Mouse (Mus musculus) heart, postnatal 25 days (tissue): Measurements from ENCODE around the gene Arhgef19. TPM values are rescaled to one million over a fixed set of nuclear protein-coding genes. Genes with fewer than 3 reads are reported as not detected.

Source experiments
- DNase-seq: peaks from one replicate; pipeline ENCODE4 v3.0.0; 2022; ENCODE audit warnings: low spot score
- intact Hi-C: fragments of 180-260 bp; cut with DNase I; formaldehyde crosslinking; loops from one replicate; pipeline ENCODE4 v1.15.1; 2025
- total RNA-seq, 2 experiments: library from RNA; stranded (reverse); gene quantifications; 2 replicates each; pipeline ENCODE4 v1.2.3; 2021

The Arhgef19 gene
- total RNA-seq, 2 experiments from 2014 or later = 28.5 to 36.4 TPM

DNA sequence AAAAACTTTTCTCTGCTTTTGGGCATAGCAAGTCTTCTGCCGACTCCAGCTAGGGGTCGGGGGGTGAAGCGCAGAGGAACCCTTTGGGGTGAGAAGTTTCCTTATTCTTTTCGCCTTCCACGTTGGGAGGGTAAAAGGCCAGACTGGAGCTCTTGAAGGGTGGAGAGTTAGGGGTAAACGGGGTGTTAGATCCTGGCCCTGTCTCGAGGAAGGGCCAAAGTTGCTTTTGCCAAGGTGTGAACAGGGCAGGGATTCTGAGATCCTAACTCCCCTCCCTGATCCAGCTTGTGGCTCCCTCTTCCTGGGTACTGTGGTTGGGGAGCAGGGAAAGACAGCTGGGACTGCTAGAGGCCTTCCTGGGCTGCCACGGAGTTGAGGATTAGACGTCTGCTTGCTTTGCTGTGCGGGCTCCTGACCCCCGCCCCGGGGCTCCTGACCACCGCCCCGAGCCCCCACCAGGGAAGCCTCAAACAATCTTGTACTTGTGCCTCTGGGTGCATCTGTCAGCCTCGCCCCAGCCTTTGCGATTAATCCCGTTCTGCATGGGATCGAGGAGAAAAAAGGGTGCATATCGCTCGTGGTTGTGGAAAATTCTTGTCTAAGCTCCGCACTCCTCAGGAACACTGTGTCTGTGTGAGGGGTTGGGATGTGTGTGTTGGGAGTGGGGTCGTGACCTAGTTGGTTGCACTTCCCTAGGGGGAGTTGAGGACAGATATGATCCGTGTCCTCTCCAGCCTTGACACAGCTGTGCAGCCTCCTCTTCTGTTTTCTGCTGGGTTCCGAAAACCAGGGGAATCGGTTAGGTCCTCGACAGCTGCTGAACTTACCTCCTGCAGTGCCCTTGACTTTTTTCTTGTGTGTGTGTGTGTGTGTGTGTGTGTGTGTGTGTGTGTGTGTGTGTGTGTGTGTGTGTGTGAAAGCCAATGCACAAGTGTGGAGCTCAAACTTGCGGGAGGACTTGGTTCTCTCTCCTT lies 63.4 kb downstream of the Arhgef19 start:
- intact Hi-C loops = no loop called here
- no peak for DNase-seq

DNA sequence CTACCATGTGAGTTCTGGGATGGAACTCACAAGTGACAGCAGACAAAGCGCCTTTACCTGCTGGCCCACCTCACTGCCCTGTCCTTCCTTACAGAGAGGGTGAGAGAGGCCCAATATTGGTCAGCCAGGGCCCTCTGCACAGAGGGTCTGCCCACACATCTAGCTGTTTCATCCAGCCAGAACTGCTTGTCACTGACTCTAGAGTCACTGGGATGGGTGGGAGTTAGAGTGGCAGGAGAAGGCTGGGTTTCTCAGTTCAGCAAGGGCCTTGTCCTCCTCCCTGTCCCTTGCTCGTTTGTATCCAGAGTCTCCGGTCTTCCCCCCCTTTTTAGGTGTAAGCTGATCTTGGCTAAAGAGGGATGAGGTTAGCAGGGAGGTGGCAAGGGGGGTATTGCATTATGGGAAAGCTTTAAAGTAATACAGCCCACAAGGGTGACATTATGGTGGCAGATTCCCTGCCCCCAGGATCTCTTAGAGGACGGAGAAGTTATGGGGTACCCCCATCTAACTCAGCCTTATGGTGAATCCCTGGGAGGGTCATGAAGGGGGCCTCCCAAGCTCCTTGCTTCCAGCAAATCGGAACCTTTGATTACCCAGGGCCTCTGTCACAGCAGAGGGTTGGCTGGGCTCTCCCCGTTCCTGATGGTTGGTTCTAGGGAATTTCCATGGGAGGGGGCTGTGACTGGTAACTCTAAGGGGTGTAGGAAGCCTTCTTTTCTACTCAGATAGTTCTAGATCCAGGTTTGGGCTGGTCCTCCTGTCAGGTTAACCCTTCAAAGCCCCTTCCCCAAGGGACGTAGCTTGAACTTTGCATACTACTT lies 64.3 kb downstream of the Arhgef19 start:
- DNase-seq = no peak
- intact Hi-C loops = no loop called here

DNA sequence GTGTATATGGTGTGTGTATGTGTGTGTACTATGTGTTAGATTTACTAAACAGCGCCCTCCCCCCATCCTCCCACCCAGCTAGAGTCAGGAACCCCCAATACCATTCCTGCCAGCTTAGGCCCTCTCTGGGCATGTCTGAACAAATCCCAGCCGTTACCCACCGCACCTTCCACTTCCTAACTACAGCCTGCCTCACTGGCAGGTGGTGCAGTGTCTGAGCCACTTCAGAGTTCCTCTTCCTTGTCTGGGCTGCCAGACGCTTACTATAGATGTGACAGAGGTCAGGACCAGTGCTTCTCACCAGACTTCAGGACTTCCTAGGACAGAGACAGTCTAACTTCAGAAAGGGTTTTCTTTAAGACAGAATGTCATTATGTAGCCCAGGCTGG lies 64.9 kb downstream of the Arhgef19 start:
- no peak for DNase-seq
- intact Hi-C loops = no loop called here

DNA sequence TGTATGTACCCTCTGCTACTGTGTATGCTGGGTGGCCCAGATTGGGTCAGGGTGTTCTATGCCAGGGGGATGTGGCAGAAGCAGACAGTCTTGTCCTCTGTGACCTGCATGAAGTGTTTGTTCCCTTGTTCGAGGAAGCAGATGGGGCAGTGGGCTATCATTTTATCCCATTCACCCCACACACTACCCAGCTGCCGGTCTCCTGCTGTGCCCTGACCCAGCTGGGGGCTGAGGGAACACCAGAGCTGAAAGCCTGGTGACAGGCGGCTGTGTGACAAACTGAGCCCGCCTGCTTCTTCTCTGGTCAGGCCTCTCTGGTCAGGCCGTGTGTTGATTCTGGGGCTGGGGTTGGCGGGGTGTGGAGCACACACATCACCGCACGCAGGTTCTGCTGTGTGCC lies 66.8 kb downstream of the Arhgef19 start:
- intact Hi-C loops = loop anchor here (2.0 kb wide), 1 partner anchor 17 kb away; no protein-coding TSS in a partner anchor
- DNase-seq = no peak

Other genes with a start within 250 kb of the Arhgef19 start
- gene Mfap2, start 229.1 kb upstream of the Arhgef19 start, total RNA-seq = 1 to 10 TPM; 6.7 to 6.9 TPM
- 1 to 10 TPM; 5.1 to 5.4 TPM for gene Crocc, start 178.9 kb upstream of the Arhgef19 start, total RNA-seq
- gene Necap2, start 161.1 kb upstream of the Arhgef19 start, total RNA-seq = 10 to 100 TPM; 17.2 TPM
- gene Spata21, start 151.2 kb upstream of the Arhgef19 start, total RNA-seq = not detected
- 10 to 100 TPM; 85.1 to 96.1 TPM for gene Szrd1, start 99.7 kb upstream of the Arhgef19 start, total RNA-seq
- gene Fbxo42, start 91.6 kb upstream of the Arhgef19 start, total RNA-seq = 10 to 100 TPM in 1 of 2 experiments, 1 to 10 TPM in 1; 10.0 to 10.1 TPM
- gene Rsg1, start 25.5 kb upstream of the Arhgef19 start, total RNA-seq = under 1 TPM; 0.45 to 0.60 TPM
- gene Epha2, start 61.7 kb downstream of the Arhgef19 start, total RNA-seq = 1 to 10 TPM; 6.8 to 7.7 TPM
- gene Fam131c, start 128.7 kb downstream of the Arhgef19 start, total RNA-seq = under 1 TPM; 0.42 to 0.73 TPM
- gene Clcnka, start 159.2 kb downstream of the Arhgef19 start, total RNA-seq = not detected
- gene Clcnkb, start 176.5 kb downstream of the Arhgef19 start, total RNA-seq = 1 to 10 TPM in 1 of 2 experiments, under 1 TPM in 1; 0.60 to 1.5 TPM
- gene Hspb7, start 181.3 kb downstream of the Arhgef19 start, total RNA-seq = 1,000 to 10,000 TPM; 1,043 to 1,140 TPM
- 1 to 10 TPM in 1 of 2 experiments, under 1 TPM in 1; 0.50 to 1.5 TPM for gene Srarp, start 196.6 kb downstream of the Arhgef19 start, total RNA-seq
- gene Zbtb17, start 205.2 kb downstream of the Arhgef19 start, total RNA-seq = 10 to 100 TPM; 22.7 to 23.5 TPM